Mouse (Mus musculus): ENCODE measurements around the gene Bcl10. TPM values are rescaled to one million over a fixed set of nuclear protein-coding genes. Genes with fewer than 3 reads are reported as not detected.

Bcl10 gene
- total RNA-seq, 2 experiments from 2014 or later = 23.8 to 25.8 TPM

Other genes with a start within 250 kb of the Bcl10 start
- 10 to 100 TPM; 10.6 to 13.6 TPM for gene Ddah1, start 164.1 kb upstream of the Bcl10 start, total RNA-seq (2021)
- gene 2410004B18Rik, start 15.2 kb downstream of the Bcl10 start, total RNA-seq (2021) = 10 to 100 TPM; 22.6 to 23.1 TPM
- 10 to 100 TPM; 27.4 to 29.0 TPM for gene Syde2, start 65.1 kb downstream of the Bcl10 start, total RNA-seq (2021)
- not detected for gene Wdr63, start 185.3 kb downstream of the Bcl10 start, total RNA-seq (2021)
- gene Mcoln3, start 194.6 kb downstream of the Bcl10 start, total RNA-seq (2021) = not detected
- under 1 TPM; 0.29 to 0.72 TPM for gene Mcoln2, start 227.0 kb downstream of the Bcl10 start, total RNA-seq (2021)